Mouse (Mus musculus): ENCODE measurements around the gene Dclk3. TPM values are rescaled to one million over a fixed set of nuclear protein-coding genes. Genes with fewer than 3 reads are reported as not detected.

Gene Dclk3
- polyA plus RNA-seq, 1 experiment from 2014 or later, result 0.25 TPM

GRCm38 (mm10) chr9:111523111-111523510 is 84.2 kb downstream of the Dclk3 start:
- H3K27ac ChIP-seq (ENCODE audit: low read length), result no peak overlapping the region
- no peak overlapping the region for H3K4me3 ChIP-seq (ENCODE audit: low read length)
- H3K36me3 ChIP-seq (ENCODE audit: control insufficient read depth, insufficient read depth, low read length), result no peaks in the 10 kb centered on the region
- H3K27me3 ChIP-seq (ENCODE audit: control insufficient read depth, insufficient read depth, low read depth, low read length), result no peaks in the 10 kb centered on the region
- no peaks in the 10 kb centered on the region for H3K9me3 ChIP-seq (ENCODE audit: control insufficient read depth, low read length)
- ATAC-seq (ENCODE audit: low read depth), result no peak
- H3K4me1 ChIP-seq (replicated peaks; ENCODE audit: control insufficient read depth, insufficient read depth, low read length), result no peaks in the 10 kb centered on the region
- H3K4me2 ChIP-seq (ENCODE audit: low read depth, low read length), result no peak overlapping the region
- WGBS, result 88% methylated on average over 11 of the region's 11 CpGs
- H3K9ac ChIP-seq (ENCODE audit: low read length), result no peak overlapping the region

GRCm38 (mm10) chr9:111523871-111524270 is 85.0 kb downstream of the Dclk3 start:
- no peak overlapping the region for H3K4me2 ChIP-seq (ENCODE audit: low read depth, low read length)
- no peak for ATAC-seq (ENCODE audit: low read depth)
- WGBS, result 89% methylated on average over 3 of the region's 3 CpGs
- no peak overlapping the region for H3K4me3 ChIP-seq (ENCODE audit: low read length)
- H3K9ac ChIP-seq (ENCODE audit: low read length), result no peak overlapping the region
- H3K27ac ChIP-seq (ENCODE audit: low read length), result no peak overlapping the region
- H3K4me1 ChIP-seq (replicated peaks; ENCODE audit: control insufficient read depth, insufficient read depth, low read length), result no peaks in the 10 kb centered on the region
- no peaks in the 10 kb centered on the region for H3K36me3 ChIP-seq (ENCODE audit: control insufficient read depth, insufficient read depth, low read length)
- H3K9me3 ChIP-seq (ENCODE audit: control insufficient read depth, low read length), result no peaks in the 10 kb centered on the region
- no peaks in the 10 kb centered on the region for H3K27me3 ChIP-seq (ENCODE audit: control insufficient read depth, insufficient read depth, low read depth, low read length)

GRCm38 (mm10) chr9:111534744-111535423 is 96.0 kb downstream of the Dclk3 start:
- Histone ChIP-seq H3K9me3 (ENCODE audit: control insufficient read depth, low read length) (no peaks in the 10 kb centered on the region), H3K36me3 (ENCODE audit: control insufficient read depth, insufficient read depth, low read length) (no peaks in the 10 kb centered on the region), H3K4me3 (ENCODE audit: low read length) (no peak overlapping the region), H3K4me1 (replicated peaks; ENCODE audit: control insufficient read depth, insufficient read depth, low read length) (no peaks in the 10 kb centered on the region), H3K27me3 (ENCODE audit: control insufficient read depth, insufficient read depth, low read depth, low read length) (no peaks in the 10 kb centered on the region), H3K9ac (ENCODE audit: low read length) (no peak overlapping the region), H3K27ac (ENCODE audit: low read length) (no peak overlapping the region), H3K4me2 (ENCODE audit: low read depth, low read length) (no peak overlapping the region)
- no peak for ATAC-seq (ENCODE audit: low read depth)
- 10% methylated on average over 7 of the region's 7 CpGs for WGBS

GRCm38 (mm10) chr9:111535445-111536064 is 96.7 kb downstream of the Dclk3 start:
- Histone ChIP-seq H3K9me3 (ENCODE audit: control insufficient read depth, low read length) (no peaks in the 10 kb centered on the region), H3K27ac (ENCODE audit: low read length) (no peak overlapping the region), H3K4me1 (replicated peaks; ENCODE audit: control insufficient read depth, insufficient read depth, low read length) (no peaks in the 10 kb centered on the region), H3K36me3 (ENCODE audit: control insufficient read depth, insufficient read depth, low read length) (no peaks in the 10 kb centered on the region), H3K9ac (ENCODE audit: low read length) (no peak overlapping the region), H3K4me3 (ENCODE audit: low read length) (no peak overlapping the region), H3K27me3 (ENCODE audit: control insufficient read depth, insufficient read depth, low read depth, low read length) (no peaks in the 10 kb centered on the region), H3K4me2 (ENCODE audit: low read depth, low read length) (no peak overlapping the region)
- WGBS, result 55% methylated on average over 8 of the region's 8 CpGs
- no peak for ATAC-seq (ENCODE audit: low read depth)

Other genes starting within 250 kb of the Dclk3 start
- gene Mlh1, start 167.3 kb upstream of the Dclk3 start, polyA plus RNA-seq (2015; fragmentation: Nextera tagmentation; extraction: Ambion mirVana), result 35.0 and 37.3 TPM in 2 replicates
- 24.2 and 24.4 TPM in 2 replicates for gene Epm2aip1, start 167.2 kb upstream of the Dclk3 start, polyA plus RNA-seq (2015; fragmentation: Nextera tagmentation; extraction: Ambion mirVana)
- 0.18 TPM in 2 replicates for gene Trank1, start 127.3 kb upstream of the Dclk3 start, polyA plus RNA-seq (2015; fragmentation: Nextera tagmentation; extraction: Ambion mirVana)

Data from lung, embryonic 16.5 days (tissue).